Mouse (Mus musculus) CH12F3 (cell line): Measurements from ENCODE around the gene Eprs.

Experiments
- in situ Hi-C: fragments of 300-500 bp; cut with MboI; formaldehyde crosslinking; loops from 2 replicates; pipeline ENCODE4 v1.14.3; 2020; ENCODE audit warnings: low sequenced_read_pairs

Gene Eprs

DNA sequence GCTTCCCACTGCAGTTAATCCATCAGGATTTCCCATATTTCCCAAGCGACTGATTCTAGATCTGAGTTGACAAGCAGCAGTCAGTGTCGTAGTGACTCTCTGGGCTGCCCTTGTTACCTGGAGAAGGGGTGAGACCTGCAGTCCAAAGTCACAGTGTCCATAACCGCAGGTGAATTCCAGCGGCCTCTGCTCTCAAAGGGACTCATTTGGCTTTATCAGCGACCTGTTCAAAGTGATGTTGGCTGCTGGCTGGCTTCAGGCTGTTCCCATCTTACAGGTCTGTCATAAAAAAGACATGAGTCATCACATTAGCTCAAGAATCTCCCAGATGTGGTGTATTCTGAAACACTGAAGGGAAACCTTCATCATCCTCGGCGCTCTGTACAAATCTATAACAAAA is 86.1 kb downstream of the Eprs start:
- in situ Hi-C loops: no loop called here

DNA sequence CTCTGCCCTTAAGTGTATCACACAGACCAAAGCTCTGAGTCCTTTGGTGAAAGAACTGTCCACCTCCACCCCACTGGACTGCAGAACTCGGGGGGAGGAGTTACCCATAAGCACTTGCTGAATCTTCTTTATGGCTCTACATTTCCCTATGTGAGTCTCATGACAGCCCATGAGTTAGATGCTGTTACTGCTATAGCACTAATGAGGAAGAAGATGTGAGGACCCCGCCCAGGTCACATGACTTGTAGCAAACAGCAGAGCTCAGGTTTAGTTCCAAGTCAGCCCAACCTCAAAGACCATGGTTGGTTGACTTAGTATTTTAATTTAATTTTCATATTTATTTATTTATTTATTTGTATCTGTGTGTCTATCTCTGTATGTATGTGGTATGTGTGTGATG is 86.9 kb downstream of the Eprs start:
- in situ Hi-C loops: no loop called here

- in situ Hi-C loops: no loop called here
These were observed 88.2 kb downstream of the Eprs start for GRCm38 (mm10) chr1:185451077-185451476.

DNA sequence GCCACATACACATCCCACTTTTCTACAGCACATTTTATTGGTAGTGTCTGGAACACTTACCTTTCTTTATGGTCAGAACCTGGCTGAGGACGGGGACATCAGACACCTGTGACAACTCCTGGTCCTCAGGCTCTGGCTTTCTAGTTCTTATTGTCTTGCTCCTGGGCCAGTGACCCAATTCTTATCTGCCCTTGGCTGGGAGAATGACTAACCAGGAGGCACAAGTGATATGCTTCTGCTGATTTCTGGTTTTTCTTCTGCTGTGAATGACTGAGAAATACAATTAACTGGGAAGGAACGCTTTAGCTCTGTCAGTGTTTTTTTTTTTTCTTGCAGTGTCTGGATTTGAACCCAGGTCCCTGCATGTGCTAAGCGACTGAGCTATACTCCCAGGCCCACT is 88.7 kb downstream of the Eprs start:
- in situ Hi-C loops: no loop called here

DNA sequence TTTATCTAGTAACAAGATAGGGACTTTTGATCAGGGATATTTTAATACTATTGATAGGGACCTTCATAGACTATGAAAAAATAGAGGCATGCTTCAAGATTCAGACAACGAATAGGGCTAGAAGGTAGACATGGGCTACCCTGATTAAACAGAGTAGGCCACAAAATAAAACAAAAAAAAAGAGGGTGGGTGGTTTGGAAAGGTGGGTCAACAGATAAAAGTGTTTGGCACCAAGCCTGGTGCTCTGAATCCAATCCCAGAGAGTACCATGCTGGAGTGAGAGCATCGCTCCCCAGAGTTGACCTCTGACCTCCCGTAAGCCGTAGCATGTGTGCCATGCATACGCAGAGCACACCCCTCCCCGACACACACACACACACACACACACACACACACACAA is 89.6 kb downstream of the Eprs start:
- in situ Hi-C loops: no loop called here

GRCm38 (mm10) chr1:185454144-185454543 is 91.3 kb downstream of the Eprs start:
- in situ Hi-C loops: no loop called here

DNA sequence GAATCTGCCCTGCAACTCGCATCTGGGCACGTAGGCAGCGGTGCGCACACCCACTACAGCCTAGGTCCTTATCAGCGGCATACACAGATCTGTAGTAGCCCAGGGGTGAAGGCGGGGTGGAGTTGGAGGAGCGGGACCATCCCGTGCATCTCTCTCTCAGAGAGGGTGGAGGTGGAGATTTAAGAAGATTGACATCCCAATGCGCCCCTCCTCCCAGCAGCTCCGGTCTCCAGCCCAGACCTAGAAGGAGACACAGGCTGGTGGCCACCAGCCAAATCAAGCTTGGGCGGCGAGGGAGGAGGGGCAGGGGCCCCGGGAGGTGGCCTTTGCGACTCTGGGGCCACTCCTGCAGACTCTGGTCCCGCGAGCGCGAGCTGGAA is 91.7 kb downstream of the Eprs start, which contains the start of gene Slc30a10:
Gene Slc30a10 (plus strand): TSS at position 274 of the 380 bp plus-strand sequence.
- in situ Hi-C loops: no loop called here

GRCm38 (mm10) chr1:185454955-185455701 is 92.3 kb downstream of the Eprs start:
- in situ Hi-C loops: no loop called here

DNA sequence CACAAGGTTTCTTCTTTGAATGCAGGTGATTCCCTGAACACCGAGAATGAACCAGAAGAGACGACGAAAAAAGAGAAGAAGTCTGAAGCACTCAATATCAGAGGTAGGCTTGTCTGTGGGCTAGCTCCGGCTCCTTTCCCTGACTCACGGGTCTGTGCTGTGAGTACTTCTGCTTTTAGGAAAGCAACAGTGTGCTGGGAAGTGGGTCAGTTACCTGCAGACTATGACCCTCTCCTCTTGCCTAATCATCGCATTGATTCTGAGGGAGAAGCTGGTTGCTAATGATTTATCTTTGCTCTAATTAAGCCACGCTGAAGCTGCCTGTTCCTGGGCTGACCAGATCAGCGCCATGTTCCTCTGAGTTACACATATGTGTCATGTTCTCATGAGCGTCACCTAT is 93.5 kb downstream of the Eprs start:
- in situ Hi-C loops: no loop called here

GRCm38 (mm10) chr1:185460096-185460495 is 97.3 kb downstream of the Eprs start:
- in situ Hi-C loops: no loop called here

DNA sequence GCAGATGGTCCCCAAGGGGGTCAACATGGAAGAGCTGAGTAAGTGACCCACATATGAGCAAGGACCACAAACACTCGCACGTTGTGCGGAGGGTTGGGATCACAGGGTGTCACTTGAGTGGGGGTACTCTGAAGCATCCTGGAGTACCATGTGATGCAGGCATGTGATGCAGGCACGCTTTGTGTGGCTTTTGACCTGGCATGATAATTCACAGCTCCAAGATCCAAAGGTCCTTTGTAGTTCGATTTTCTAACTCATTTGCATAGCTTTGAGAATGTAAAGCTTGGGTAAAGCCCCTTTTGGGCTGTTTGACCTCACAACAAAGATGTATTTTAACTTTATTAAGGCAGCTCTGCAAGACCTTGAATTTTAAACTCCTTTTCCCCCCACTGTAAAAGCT is 100.0 kb downstream of the Eprs start:
- in situ Hi-C loops: no loop called here

DNA sequence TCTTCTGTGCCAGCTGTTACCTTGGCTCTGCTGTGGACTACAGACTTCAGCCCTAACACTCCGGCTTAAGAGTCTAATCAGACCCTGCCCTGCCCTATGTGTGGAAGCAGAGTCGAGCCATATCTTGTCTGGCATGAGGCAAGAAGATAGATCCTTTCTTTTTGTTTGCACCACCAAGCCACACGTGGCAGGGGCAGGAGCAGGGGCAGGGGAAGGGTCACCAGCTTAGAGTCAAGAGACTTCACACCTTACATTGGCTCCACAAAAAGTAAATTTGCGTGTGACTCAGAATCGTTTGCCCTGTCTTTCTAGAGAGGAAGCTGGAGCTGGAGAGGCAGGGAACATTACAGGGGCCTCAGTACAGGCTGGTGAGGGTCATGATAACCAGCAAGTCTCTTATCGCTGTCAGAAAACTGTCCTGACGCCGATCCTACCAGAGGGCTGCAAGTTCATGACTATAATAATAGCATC is 106.7 kb downstream of the Eprs start:
- in situ Hi-C loops: no loop called here

DNA sequence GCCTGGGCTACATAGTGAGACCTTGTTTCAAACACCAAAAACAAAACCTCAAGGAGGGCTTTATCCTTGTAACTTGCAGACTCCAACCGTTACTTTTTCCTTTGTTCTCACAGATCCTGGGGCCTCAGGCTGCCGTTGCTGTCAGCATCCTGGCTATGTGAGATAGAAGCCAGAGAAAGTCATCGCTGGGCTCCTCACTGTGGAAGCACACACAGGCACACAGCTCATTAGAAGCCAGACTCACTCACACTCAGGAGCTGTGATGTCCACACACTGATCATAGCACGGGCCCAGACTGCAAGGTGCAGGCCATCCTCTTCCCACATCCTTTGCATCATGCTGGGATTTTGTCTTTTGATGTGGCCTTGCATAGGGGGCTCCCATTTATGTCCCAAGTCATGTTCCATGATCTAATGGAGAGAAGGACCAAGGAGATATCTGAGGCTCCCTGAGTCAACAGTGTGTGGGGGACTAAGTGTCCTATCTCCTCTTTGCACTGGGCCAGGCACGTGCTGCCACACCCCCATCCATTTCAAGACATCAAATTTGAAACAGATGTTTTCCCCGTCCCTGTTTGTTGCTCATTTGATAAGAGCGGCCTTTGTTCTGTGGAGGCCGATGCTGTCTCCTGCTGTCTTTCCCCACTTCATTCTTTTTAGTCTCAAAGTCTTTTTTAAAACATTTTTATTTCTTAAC is 109.3 kb downstream of the Eprs start:
- in situ Hi-C loops: no loop called here

DNA sequence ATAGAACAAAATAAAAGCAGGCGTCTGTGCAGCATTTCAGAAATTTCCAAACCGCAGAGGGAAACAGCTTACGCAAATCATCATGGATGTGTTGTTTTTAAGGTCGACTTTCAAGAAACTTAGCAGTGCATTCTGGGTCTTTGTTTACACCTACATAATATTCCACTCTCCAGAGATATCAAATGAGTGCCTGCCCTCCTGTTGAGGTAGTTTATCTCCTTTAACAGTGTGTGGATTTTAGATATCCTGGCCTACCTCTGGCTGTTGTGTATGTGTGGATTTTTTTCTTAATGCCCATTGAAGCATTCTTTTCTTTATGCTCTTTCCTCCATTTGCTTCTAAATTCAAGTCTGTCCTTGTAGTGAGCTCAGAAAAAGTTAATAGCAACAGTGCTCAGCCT is 109.9 kb downstream of the Eprs start:
- in situ Hi-C loops: no loop called here

- in situ Hi-C loops: no loop called here
These were observed 110.6 kb downstream of the Eprs start for GRCm38 (mm10) chr1:185473437-185473836.
